Mouse (Mus musculus) kidney, embryonic 15.5 days (tissue): Measurements from ENCODE around the gene Ddx10. TPM values are rescaled to one million over a fixed set of nuclear protein-coding genes. Genes with fewer than 3 reads are reported as not detected.
A peak's percentile ranks its signal among the peaks of the same experiment; 100 is the strongest.

Source experiments
- ATAC-seq: fragments of 200-750 bp; cut with Nextera tagmentation; replicated peaks from 2 replicates; pipeline ENCODE4 v1.8.0; 2017; ENCODE audit warnings: moderate TSS enrichment; ENCODE audit not compliant: low FRiP score
- H3K27ac ChIP-seq: fragments of 300-500 bp; sonication (generic); 2 replicates; pipeline ENCODE4 v1.5.1; 2015; ENCODE audit warnings: mild to moderate bottlenecking, inconsistent platforms
- H3K27me3 ChIP-seq: fragments of 300-500 bp; sonication (generic); 2 replicates; pipeline ENCODE4 v1.6.1; 2015; ENCODE audit warnings: inconsistent platforms
- H3K36me3 ChIP-seq: fragments of 300-500 bp; sonication (generic); 2 replicates; pipeline ENCODE4 v1.6.1; 2015; ENCODE audit warnings: inconsistent platforms
- H3K4me1 ChIP-seq: fragments of 300-500 bp; sonication (generic); 2 replicates; pipeline ENCODE4 v1.6.1; 2015; ENCODE audit warnings: inconsistent platforms
- H3K4me2 ChIP-seq: fragments of 300-500 bp; sonication (generic); 2 replicates; pipeline ENCODE4 v1.6.1; 2015; ENCODE audit warnings: moderate library complexity, mild to moderate bottlenecking, inconsistent platforms
- H3K4me3 ChIP-seq: fragments of 300-500 bp; sonication (generic); replicated peaks from 2 replicates; pipeline ENCODE4 v1.5.1; 2015; ENCODE audit warnings: mild to moderate bottlenecking, inconsistent platforms
- H3K9ac ChIP-seq: fragments of 300-500 bp; sonication (generic); 2 replicates; pipeline ENCODE4 v1.6.1; 2015; ENCODE audit warnings: mild to moderate bottlenecking, inconsistent platforms
- H3K9me3 ChIP-seq: fragments of 300-500 bp; sonication (generic); replicated peaks from 2 replicates; pipeline ENCODE4 v1.6.1; 2016; ENCODE audit warnings: inconsistent platforms
- WGBS: fragments of 180-500 bp; shearing (Covaris S2); methylation state at CpG from one replicate; pipeline ENCODE4 v1.1.7; 2015; ENCODE audit warnings: mixed read lengths; 5-methylcytosine and 5-hydroxymethylcytosine counted together
- polyA plus RNA-seq: library from polyadenylated mRNA; unstranded; fragments of >200 nt; fragmentation: Nextera tagmentation; extraction: Ambion mirVana; gene quantifications from 2 replicates; pipeline ENCODE4 v1.2.1, GENCODE M21; 2015

The Ddx10 gene
- polyA plus RNA-seq, 1 experiment from 2014 or later = 31.4 TPM

DNA sequence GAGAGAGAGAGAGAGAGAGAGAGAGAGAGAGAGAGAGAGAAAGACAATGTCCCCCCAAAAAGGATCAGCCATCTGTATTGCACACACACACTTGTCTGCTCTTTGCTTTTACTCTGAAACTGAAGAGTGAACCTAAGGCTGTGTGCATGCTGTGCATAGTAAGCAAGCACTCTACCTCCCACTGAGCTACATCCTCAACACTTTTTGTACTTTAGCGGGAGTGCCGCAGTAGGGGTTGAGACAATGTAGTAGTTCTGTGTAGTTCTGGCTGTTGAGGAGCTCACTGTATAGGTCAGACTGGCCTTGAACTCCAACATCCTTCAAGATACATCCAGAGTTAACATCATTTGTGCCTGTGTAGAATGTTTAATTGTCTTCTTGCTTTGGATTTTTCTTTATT, 17.7 kb upstream of the Ddx10 start:
- Histone ChIP-seq H3K4me3 (no peak overlapping the region), H3K4me2 (no peak overlapping the region), H3K27me3 (no peaks in the 10 kb centered on the region), H3K9ac (no peak overlapping the region), H3K36me3 (no peaks in the 10 kb centered on the region), H3K27ac (no peak overlapping the region), H3K9me3 (no peaks in the 10 kb centered on the region), H3K4me1 (peaks cover 15% of the 10 kb centered on the region)
- WGBS = 91% methylated on average over 2 of the region's 2 CpGs
- ATAC-seq = no peak

DNA sequence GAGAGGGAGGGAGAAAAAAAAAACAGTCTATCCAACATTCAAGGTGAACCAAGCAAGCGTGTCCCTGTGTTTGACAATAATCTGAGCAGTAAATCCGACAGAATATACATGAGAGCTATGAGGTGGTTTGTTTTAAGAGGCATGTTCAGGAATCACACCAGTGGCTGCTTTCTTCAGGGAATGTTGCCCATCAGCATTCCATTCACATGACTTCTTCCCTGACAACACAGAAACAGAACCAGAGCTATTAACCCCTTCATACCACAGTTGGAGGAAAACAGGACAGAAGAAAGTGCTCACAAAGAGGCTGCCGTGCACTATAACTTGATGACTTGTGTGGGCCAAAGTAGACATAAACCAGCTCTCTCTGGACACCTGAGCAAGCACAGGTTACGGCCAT, 16.5 kb upstream of the Ddx10 start:
- 51% methylated on average over 4 of the region's 4 CpGs for WGBS
- peak overlapping the region; percentile 63 for H3K27ac ChIP-seq
- no peaks in the 10 kb centered on the region for H3K36me3 ChIP-seq
- no peaks in the 10 kb centered on the region for H3K9me3 ChIP-seq
- no peak for ATAC-seq
- H3K9ac ChIP-seq = no peak overlapping the region
- no peak overlapping the region for H3K4me2 ChIP-seq
- H3K4me1 ChIP-seq = peaks cover 15% of the 10 kb centered on the region
- H3K27me3 ChIP-seq = no peaks in the 10 kb centered on the region
- H3K4me3 ChIP-seq = no peak overlapping the region

DNA sequence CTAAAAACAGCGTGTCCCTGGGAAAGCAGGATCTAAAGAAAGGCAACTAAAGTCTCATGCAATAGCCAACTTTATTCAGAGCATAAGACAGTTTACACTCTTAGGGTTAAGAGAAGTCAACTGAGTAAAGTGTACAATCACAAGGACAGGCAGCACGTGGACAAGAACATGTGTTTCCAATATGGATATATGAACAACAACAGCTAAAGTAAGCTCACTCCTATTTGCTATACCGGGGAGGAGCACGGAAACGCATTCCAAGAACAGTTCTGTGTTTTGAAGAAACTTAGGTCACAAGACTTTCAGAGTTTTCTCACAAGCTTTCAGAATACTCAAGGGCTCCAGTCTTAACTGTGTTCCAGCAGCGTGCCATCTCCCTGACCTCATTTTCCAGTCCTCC, 10.3 kb upstream of the Ddx10 start:
- Histone ChIP-seq H3K4me3 (no peak overlapping the region), H3K9ac (no peak overlapping the region), H3K36me3 (no peaks in the 10 kb centered on the region), H3K27me3 (no peaks in the 10 kb centered on the region), H3K4me1 (peaks cover 11% of the 10 kb centered on the region), H3K4me2 (no peak overlapping the region), H3K27ac (no peak overlapping the region), H3K9me3 (no peaks in the 10 kb centered on the region)
- 37% methylated on average over 6 of the region's 6 CpGs for WGBS
- ATAC-seq = no peak

DNA sequence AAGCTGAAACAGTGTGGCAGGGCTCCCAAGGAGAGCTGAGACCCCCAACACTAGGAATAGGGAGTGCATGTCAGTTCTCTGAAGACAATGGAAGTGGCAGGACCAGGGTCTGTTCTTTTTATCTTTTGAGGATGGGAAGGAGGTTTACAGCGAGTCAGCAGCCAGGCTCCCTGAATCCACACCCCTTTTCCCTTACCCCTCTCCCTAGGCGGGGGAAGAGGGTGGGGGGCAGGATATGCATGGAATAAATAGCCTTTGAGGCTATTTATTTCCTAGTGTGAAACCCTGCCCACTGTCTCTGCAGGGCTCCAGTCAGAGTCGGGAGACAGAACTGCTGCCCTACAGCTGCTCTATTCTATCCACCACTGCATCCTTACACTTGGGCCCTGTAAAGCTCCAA, 9.9 kb upstream of the Ddx10 start:
- 3% methylated on average over 3 of the region's 3 CpGs for WGBS
- Histone ChIP-seq H3K9me3 (no peaks in the 10 kb centered on the region), H3K4me1 (peaks cover 7% of the 10 kb centered on the region), H3K36me3 (no peaks in the 10 kb centered on the region), H3K9ac (no peak overlapping the region), H3K27me3 (no peaks in the 10 kb centered on the region), H3K4me3 (no peak overlapping the region), H3K4me2 (no peak overlapping the region), H3K27ac (no peak overlapping the region)
- no peak for ATAC-seq

DNA sequence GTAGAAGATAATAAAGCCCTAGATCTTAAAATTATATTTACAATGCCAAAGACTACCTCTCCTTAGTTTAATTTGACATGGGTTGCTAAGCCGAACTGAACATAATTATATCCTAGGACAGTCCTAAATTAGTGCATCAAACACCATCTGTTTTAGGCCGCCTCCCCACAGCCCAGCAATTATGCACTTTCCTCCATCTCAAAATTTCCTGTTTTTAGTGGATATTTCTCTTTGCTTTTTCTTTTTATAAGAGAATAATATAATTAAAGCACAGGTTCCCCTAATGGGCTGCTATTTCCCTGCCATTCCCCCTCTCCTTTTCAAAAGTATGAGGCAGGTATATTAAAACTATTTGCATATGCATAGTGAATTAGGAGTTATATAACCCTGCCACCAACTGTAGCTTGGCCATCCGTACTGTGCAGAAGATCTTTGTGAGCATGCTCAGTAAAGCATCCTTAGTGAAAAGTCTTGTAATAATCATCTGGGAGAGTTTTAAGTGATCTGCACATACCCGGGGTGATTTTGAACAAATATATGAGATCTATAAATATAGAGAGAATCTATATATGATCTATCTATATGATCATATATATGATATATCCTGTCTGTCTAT, 8.9 kb upstream of the Ddx10 start:
- Histone ChIP-seq H3K27ac (no peak overlapping the region), H3K9me3 (no peaks in the 10 kb centered on the region), H3K4me2 (no peak overlapping the region), H3K9ac (no peak overlapping the region), H3K4me1 (peaks cover 7% of the 10 kb centered on the region), H3K27me3 (no peaks in the 10 kb centered on the region; the same call in 1 of the 2 replicates), H3K36me3 (no peaks in the 10 kb centered on the region), H3K4me3 (no peak overlapping the region)
- 77% methylated on average over 4 of the region's 4 CpGs for WGBS
- ATAC-seq = no peak

DNA sequence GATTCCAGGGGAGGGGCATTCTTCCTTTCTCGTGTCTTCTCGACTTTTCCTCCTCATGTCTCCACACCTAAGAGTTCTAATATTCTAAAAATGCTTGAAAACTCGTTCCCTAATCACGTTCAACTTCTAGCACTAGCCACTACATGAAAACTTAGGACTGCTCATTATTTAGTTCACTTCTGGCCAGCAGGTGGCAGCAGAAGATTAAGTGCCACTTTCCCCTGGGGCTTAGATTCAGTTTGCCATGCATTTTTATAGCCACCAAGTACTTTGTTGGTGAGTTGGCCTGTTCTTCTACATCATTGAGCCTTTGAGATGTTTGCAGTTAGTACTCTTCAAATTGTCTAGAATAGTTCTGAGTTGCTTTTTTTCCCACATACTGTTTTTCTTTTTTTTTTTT, 6.5 kb upstream of the Ddx10 start:
- ATAC-seq = no peak
- no peak overlapping the region for H3K9ac ChIP-seq
- H3K27me3 ChIP-seq = peaks cover 3% of the 10 kb centered on the region; the same call in 1 of the 2 replicates
- no peak overlapping the region for H3K4me2 ChIP-seq
- peaks cover 7% of the 10 kb centered on the region for H3K4me1 ChIP-seq
- no peak overlapping the region for H3K27ac ChIP-seq
- no peaks in the 10 kb centered on the region for H3K9me3 ChIP-seq
- 5% methylated on average over 4 of the region's 4 CpGs for WGBS
- H3K36me3 ChIP-seq = no peaks in the 10 kb centered on the region
- H3K4me3 ChIP-seq = no peak overlapping the region

DNA sequence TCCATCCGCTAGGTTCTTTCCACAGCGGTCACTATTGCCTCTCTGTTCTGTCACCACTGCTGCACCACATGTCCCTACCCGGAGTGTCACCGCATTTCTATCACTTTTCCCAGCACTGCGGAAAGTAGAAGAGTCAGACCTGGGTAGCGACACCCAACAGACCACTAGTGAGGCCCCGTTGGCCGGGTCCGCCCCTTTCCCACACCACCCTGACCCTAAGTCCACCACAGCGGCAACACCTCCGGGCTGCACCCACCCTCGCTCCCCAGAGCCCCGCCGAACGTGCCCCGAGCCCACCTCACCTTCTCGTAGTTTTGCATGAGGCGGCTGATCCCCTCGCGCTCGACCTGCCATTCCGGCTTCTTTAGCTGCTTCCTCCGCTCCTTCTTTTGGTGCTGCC, 337 bp downstream of the Ddx10 start:
- Histone ChIP-seq H3K36me3 (0 out of 2 replicates have a peak, but pooled peaks cover 3% of the 10 kb centered on the region), H3K9ac (peak overlapping the region; percentile 67), H3K4me3 (peak overlapping the region; percentile 68), H3K4me1 (peaks cover 11% of the 10 kb centered on the region), H3K27me3 (peaks cover 3% of the 10 kb centered on the region; the same call in 1 of the 2 replicates), H3K9me3 (no peaks in the 10 kb centered on the region), H3K4me2 (peak overlapping the region; percentile 85), H3K27ac (no peak overlapping the region)
- peak; percentile 55 for ATAC-seq
- 1% methylated on average over 23 of the region's 23 CpGs for WGBS

DNA sequence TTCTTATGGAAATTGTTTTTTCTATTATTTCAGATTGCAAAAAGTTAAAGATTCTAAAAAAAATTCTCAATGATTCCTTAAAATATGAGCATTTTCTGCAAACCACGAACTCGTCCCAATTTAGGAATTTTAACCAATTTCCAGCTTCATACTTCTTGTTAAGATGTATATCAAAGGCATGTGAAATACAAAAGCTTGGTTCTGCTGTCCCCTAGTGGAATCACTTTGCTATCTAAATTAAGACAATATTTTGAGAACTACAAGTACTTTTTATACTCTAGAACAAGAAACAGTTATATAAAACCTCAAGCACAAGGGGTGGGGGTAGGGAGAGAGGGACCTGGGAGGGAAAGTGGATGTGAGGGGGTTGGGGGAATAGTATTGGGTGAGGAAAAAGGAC, 29.7 kb downstream of the Ddx10 start:
- H3K27me3 ChIP-seq = no peaks in the 10 kb centered on the region
- no peak for ATAC-seq
- H3K4me1 ChIP-seq = no peaks in the 10 kb centered on the region
- H3K4me2 ChIP-seq = no peak overlapping the region
- no peak overlapping the region for H3K27ac ChIP-seq
- no peaks in the 10 kb centered on the region for H3K9me3 ChIP-seq
- no peak overlapping the region for H3K9ac ChIP-seq
- peaks cover 11% of the 10 kb centered on the region for H3K36me3 ChIP-seq
- H3K4me3 ChIP-seq = no peak overlapping the region
- WGBS = 76% methylated on average over 2 of the region's 2 CpGs

DNA sequence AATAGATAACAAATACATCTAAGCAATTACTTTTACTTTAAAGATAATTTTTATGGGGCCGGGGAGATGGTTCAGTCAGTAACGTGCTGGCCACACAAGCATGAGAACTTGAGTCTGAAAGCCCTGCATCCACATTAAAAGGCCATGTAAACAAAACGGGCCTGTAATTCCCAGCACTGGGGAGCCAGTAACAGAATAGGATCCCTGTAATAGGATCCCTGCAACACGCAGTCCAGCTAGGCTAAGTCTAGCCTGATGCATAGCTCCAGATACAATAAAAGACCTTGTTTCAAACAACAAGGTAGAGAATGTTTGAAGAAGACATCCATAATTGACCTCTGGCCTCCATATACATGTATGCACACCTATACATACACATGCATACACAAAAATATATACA, 39.6 kb downstream of the Ddx10 start:
- peaks cover 18% of the 10 kb centered on the region for H3K36me3 ChIP-seq
- H3K27ac ChIP-seq = no peak overlapping the region
- no peaks in the 10 kb centered on the region for H3K9me3 ChIP-seq
- H3K4me1 ChIP-seq = no peaks in the 10 kb centered on the region
- peak; percentile 58; the same call in 1 of the 2 replicates for ATAC-seq
- 44% methylated on average over 4 of the region's 4 CpGs for WGBS
- no peaks in the 10 kb centered on the region for H3K27me3 ChIP-seq
- H3K4me3 ChIP-seq = no peak overlapping the region
- H3K4me2 ChIP-seq = no peak overlapping the region
- no peak overlapping the region for H3K9ac ChIP-seq

DNA sequence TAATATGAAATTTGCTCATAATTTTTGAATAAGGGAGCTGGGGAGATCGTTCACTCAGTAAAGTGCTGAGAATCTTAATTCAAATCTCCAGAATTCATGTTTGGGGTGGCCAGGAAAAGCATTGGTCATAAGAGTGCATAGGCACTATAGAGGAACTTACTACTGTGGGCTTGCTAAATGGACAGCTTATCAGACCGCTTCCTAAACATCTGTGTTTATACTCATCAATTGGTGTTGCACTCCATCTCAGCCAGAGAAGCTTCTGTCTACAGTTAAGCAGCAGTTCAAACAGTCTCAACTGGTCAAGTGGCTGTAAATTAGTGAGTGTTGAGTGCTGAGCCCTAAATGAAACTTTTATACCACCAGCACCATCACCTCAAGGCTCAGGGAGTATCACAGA, 73.3 kb downstream of the Ddx10 start:
- Histone ChIP-seq H3K27me3 (no peaks in the 10 kb centered on the region), H3K4me3 (no peak overlapping the region)
- 88% methylated on average over 2 of the region's 2 CpGs for WGBS

DNA sequence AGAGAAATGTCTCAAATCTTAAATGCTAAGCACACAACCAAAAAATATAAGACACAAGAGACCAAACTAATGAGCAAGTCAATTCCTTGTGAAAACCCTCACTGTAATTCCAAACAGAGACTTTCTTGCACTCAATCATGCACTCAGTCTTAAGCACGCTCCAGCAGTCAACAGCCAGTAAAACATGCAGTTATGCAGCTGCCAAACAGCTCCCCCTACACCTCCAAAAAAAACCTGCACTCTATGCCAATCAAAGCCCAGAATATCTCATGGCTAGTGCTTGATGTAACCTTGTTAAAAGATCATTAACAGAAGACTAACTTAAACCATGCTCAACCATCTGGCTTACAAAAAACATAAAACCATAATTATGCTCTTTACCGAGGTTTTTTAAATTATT, 74.6 kb downstream of the Ddx10 start:
- Histone ChIP-seq H3K9ac (no peak overlapping the region), H3K36me3 (no peaks in the 10 kb centered on the region), H3K27me3 (no peaks in the 10 kb centered on the region), H3K4me1 (no peaks in the 10 kb centered on the region), H3K4me2 (no peak overlapping the region), H3K4me3 (no peak overlapping the region), H3K27ac (no peak overlapping the region), H3K9me3 (no peaks in the 10 kb centered on the region)
- ATAC-seq = no peak
- WGBS = 46% methylated on average over 2 of the region's 2 CpGs

More for the DNA sequence above, 73.3 kb downstream of the Ddx10 start:
- H3K4me2 ChIP-seq = no peak overlapping the region
- no peak overlapping the region for H3K9ac ChIP-seq
- H3K4me1 ChIP-seq = no peaks in the 10 kb centered on the region
- H3K9me3 ChIP-seq = no peaks in the 10 kb centered on the region
- H3K36me3 ChIP-seq = no peaks in the 10 kb centered on the region
- no peak overlapping the region for H3K27ac ChIP-seq
- ATAC-seq = no peak

DNA sequence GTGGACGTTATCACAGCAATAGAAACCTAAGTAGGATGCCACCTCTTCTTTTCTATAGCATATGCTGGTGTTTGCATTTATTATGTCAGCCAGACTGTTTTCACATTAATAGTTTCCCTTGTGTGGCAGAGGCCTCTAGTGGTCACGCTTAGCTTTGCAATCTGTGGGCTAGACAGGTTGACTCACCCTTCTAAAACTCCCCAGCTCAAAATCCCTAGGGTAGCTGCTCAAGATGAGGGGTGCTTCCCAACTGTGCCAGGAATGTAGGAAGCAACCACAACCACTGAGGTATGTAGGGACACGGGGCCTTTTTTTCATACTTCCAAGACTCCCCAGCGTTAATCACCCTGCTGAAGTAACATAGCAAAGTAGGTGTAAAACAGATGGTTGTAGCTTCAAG, 103.6 kb downstream of the Ddx10 start:
- H3K36me3 ChIP-seq = no peaks in the 10 kb centered on the region
- no peak overlapping the region for H3K4me2 ChIP-seq
- no peak overlapping the region for H3K27ac ChIP-seq
- H3K9ac ChIP-seq = no peak overlapping the region
- no peak for ATAC-seq
- H3K4me3 ChIP-seq = no peak overlapping the region
- 33% methylated on average over 4 of the region's 4 CpGs for WGBS
- H3K4me1 ChIP-seq = no peaks in the 10 kb centered on the region
- H3K9me3 ChIP-seq = no peaks in the 10 kb centered on the region
- no peaks in the 10 kb centered on the region for H3K27me3 ChIP-seq

DNA sequence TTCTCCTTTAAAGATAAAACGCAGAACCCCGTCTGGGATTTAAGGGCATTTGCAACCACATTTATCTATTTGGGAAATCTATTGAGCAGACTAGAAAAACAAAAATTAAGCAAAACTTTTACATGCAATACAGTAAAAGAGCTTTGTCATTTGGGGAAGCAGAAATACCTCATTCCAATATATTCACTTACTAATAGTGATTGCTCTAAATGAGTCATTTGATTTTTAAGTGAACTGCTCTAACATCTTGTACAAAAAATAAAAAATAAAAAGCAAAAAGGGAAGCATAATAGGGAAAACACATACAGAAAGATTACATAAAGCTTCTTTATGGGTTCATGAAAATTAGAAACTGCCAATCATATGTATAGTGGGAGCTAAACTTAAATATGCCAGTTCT, 104.3 kb downstream of the Ddx10 start:
- Histone ChIP-seq H3K9me3 (no peaks in the 10 kb centered on the region), H3K27me3 (no peaks in the 10 kb centered on the region), H3K36me3 (no peaks in the 10 kb centered on the region), H3K9ac (no peak overlapping the region), H3K27ac (no peak overlapping the region), H3K4me3 (no peak overlapping the region), H3K4me1 (no peaks in the 10 kb centered on the region), H3K4me2 (no peak overlapping the region)
- no peak for ATAC-seq
- 87% methylated on average over 2 of the region's 2 CpGs for WGBS
